Mouse (Mus musculus): ENCODE data around the gene Vmn2r61. TPM values are rescaled to one million over a fixed set of nuclear protein-coding genes. Genes with fewer than 3 reads are reported as not detected.

The Vmn2r61 gene
- total RNA-seq (2014; rRNA removed; ENCODE audit: low replicate concordance), result not detected in 2 replicates
- polyA plus RNA-seq (2015; fragmentation: Nextera tagmentation; extraction: Ambion mirVana), result not detected in 2 replicates

GRCm38 (mm10) chr7:42259753-42260152, at the start of gene Vmn2r61:
Gene Vmn2r61 (plus strand): TSS chr7:42260053.
- no peak for TF ChIP-seq CTCF (IDR thresholded peaks at IDR 0.05; ENCODE audit: low read depth)
- TF ChIP-seq EP300 (IDR thresholded peaks at IDR 0.05; ENCODE audit: low read depth), result no peak
- 72% methylated on average over 1 of the region's 1 CpGs for WGBS

More at GRCm38 (mm10) chr7:42259753-42260152, at the start of gene Vmn2r61:
- no peaks in the 10 kb centered on the region for H3K27me3 ChIP-seq (ENCODE audit: control insufficient read depth, insufficient read depth, low read length)
- H3K27ac ChIP-seq (ENCODE audit: low read depth), result no peak within 1 kb of the TSS
- H3K4me2 ChIP-seq (ENCODE audit: low read depth, low read length), result no peak within 1 kb of the TSS
- H3K9me3 ChIP-seq (replicated peaks; ENCODE audit: control insufficient read depth, low read length), result peaks cover 5% of the 10 kb centered on the region; the same call in 1 of the 2 replicates
- H3K4me1 ChIP-seq (ENCODE audit: control insufficient read depth, insufficient read depth), result no peaks in the 10 kb centered on the region
- H3K36me3 ChIP-seq (replicated peaks; ENCODE audit: control insufficient read depth, insufficient read depth, low read length), result no peaks in the 10 kb centered on the region
- H3K9ac ChIP-seq (replicated peaks; ENCODE audit: low read depth, low read length), result no peak within 1 kb of the TSS
- no peak within 1 kb of the TSS for H3K4me3 ChIP-seq (ENCODE audit: low read depth, low read length)
- ATAC-seq (ENCODE audit: insufficient read depth, low read depth) (no peak), DNase-seq (ENCODE audit: low spot score) (no peak)

Other genes starting within 250 kb of the Vmn2r61 start
- not detected in 2 replicates for gene Vmn2r59, start 201.0 kb upstream of the Vmn2r61 start, total RNA-seq (2014; rRNA removed; ENCODE audit: low replicate concordance)
- not detected in 2 replicates for gene Vmn2r59, start 201.0 kb upstream of the Vmn2r61 start, polyA plus RNA-seq (2015; fragmentation: Nextera tagmentation; extraction: Ambion mirVana)
- not detected in 2 replicates for gene Vmn2r60, start 152.3 kb upstream of the Vmn2r61 start, total RNA-seq (2014; rRNA removed; ENCODE audit: low replicate concordance)
- not detected in 2 replicates for gene Vmn2r60, start 152.3 kb upstream of the Vmn2r61 start, polyA plus RNA-seq (2015; fragmentation: Nextera tagmentation; extraction: Ambion mirVana)
- not detected in 2 replicates for gene 4933421I07Rik, start 188.1 kb downstream of the Vmn2r61 start, total RNA-seq (2014; rRNA removed; ENCODE audit: low replicate concordance)
- gene 4933421I07Rik, start 188.1 kb downstream of the Vmn2r61 start, polyA plus RNA-seq (2015; fragmentation: Nextera tagmentation; extraction: Ambion mirVana), result not detected in 2 replicates
- 2.4 and 17.8 TPM in 2 replicates for gene Zfp141, start 245.7 kb downstream of the Vmn2r61 start, total RNA-seq (2014; rRNA removed; ENCODE audit: low replicate concordance)
- 3.2 and 3.3 TPM in 2 replicates for gene Zfp141, start 245.7 kb downstream of the Vmn2r61 start, polyA plus RNA-seq (2015; fragmentation: Nextera tagmentation; extraction: Ambion mirVana)